Mouse (Mus musculus) cerebral cortex, adult 2 months (tissue): ENCODE results near the gene Ube2o.

Experiments used
- WGBS: fragments of 180-500 bp; shearing (Covaris S2); methylation state at CpG from one replicate; pipeline ENCODE4 v1.1.7; 2018; 5-methylcytosine and 5-hydroxymethylcytosine counted together

The Ube2o gene

GRCm38 (mm10) chr11:116581376-116581814 lies at the start of gene Ube2o:
Ube2o (minus strand) TSS chr11:116581447.
- under 1% methylated on average over 47 of the region's 51 CpGs for WGBS

- WGBS: 67% methylated on average over 12 of the region's 12 CpGs
These were observed 49.1 kb upstream of the Ube2o start for GRCm38 (mm10) chr11:116630171-116630965.

GRCm38 (mm10) chr11:116629472-116629871 lies 48.2 kb upstream of the Ube2o start:
- 88% methylated on average over 6 of the region's 6 CpGs for WGBS

- WGBS: 47% methylated on average over 9 of the region's 9 CpGs
These were observed 47.5 kb upstream of the Ube2o start for GRCm38 (mm10) chr11:116628712-116629111.

- 38% methylated on average over 10 of the region's 10 CpGs for WGBS
These were observed 46.1 kb upstream of the Ube2o start for GRCm38 (mm10) chr11:116627072-116628020.

- 84% methylated on average over 10 of the region's 10 CpGs for WGBS
These were observed 45.2 kb upstream of the Ube2o start, which contains the start of gene Rhbdf2 for GRCm38 (mm10) chr11:116626299-116627071. Rhbdf2 (minus strand) TSS chr11:116627019.

- WGBS: 82% methylated on average over 17 of the region's 17 CpGs
These were observed 44.1 kb upstream of the Ube2o start for GRCm38 (mm10) chr11:116625081-116626000.

- WGBS: 14% methylated on average over 41 of the region's 42 CpGs
These were observed 43.0 kb upstream of the Ube2o start for GRCm38 (mm10) chr11:116624131-116624832.

GRCm38 (mm10) chr11:116623281-116624124 lies 42.3 kb upstream of the Ube2o start:
- WGBS: 18% methylated on average over 40 of the region's 40 CpGs

GRCm38 (mm10) chr11:116621258-116621704 lies 40.0 kb upstream of the Ube2o start:
- 43% methylated on average over 6 of the region's 6 CpGs for WGBS

GRCm38 (mm10) chr11:116620559-116621253 lies 39.5 kb upstream of the Ube2o start:
- WGBS: 82% methylated on average over 10 of the region's 10 CpGs

- whole genome bisulfite sequencing: 64% methylated on average over 9 of the region's 9 CpGs
These were observed 38.8 kb upstream of the Ube2o start for GRCm38 (mm10) chr11:116620073-116620472.

- WGBS: 62% methylated on average over 8 of the region's 8 CpGs
These were observed 38.3 kb upstream of the Ube2o start for GRCm38 (mm10) chr11:116619561-116619960.

GRCm38 (mm10) chr11:116619156-116619555 lies 37.9 kb upstream of the Ube2o start:
- 75% methylated on average over 7 of the region's 7 CpGs for WGBS

GRCm38 (mm10) chr11:116618666-116619065 lies 37.4 kb upstream of the Ube2o start:
- WGBS: 93% methylated on average over 7 of the region's 7 CpGs

GRCm38 (mm10) chr11:116617641-116618040 lies 36.4 kb upstream of the Ube2o start:
- WGBS: 48% methylated on average over 7 of the region's 7 CpGs

GRCm38 (mm10) chr11:116616438-116617118 lies 35.3 kb upstream of the Ube2o start:
- WGBS: 79% methylated on average over 10 of the region's 10 CpGs
